Mouse (Mus musculus) thymus, postnatal 0 days (tissue): ENCODE measurements around the gene Rbm18. TPM values are rescaled to one million over a fixed set of nuclear protein-coding genes. Genes with fewer than 3 reads are reported as not detected.

Source experiments
- DNase-seq: peaks from one replicate; pipeline ENCODE4 v3.0.0-alpha.2; 2015; ENCODE audit warnings: low spot score
- polyA plus RNA-seq: library from polyadenylated mRNA; unstranded; fragments of >200 nt; fragmentation: Nextera tagmentation; extraction: Ambion mirVana; gene quantifications from 2 replicates; pipeline ENCODE4 v1.2.1, GENCODE M21; 2015

Gene Rbm18
- polyA plus RNA-seq, 1 experiment from 2014 or later: 51.8 TPM

DNA sequence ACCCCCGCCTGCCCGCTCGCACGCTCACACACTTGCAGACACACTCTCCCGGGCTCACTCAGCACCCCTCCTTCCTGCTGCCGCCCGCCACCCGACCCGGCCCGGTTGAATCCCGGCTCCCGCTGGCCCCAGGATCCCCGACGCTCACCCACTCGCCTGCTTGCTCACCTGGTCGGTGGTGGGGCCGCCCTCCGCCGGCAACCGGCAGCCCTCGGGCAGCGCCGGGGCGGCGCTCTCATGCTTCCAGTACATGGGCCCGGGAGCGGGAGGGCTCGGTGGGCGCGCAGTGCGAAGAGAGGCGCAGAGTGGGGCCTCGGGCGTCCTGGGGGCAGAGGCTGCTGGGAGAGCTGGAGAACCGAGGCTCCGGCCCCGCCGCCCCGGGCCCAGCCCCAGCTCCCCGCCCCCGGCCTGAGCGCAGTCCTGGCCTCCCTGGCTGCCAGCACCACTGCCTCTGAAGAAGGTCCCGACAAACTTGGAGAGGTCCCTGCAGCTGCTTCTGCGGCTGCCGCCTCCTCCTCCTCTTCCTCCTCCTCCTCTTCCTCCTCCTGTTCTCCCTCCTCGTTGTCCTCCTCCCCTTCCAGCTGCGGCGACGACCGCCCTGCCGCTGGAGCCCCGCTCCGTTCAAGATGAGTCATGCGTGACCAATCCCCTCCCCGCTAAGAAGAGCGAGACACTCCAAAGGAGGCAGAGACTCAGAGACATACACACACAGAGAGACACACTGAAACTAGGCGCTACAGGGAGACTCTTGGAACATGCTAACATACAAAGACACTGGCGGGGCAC is 31.4 kb downstream of the Rbm18 start, which contains the start of gene Lhx6:
Lhx6 (minus strand) TSS at position 453 of the 786 bp plus-strand sequence.
- DNase-seq: no peak

DNA sequence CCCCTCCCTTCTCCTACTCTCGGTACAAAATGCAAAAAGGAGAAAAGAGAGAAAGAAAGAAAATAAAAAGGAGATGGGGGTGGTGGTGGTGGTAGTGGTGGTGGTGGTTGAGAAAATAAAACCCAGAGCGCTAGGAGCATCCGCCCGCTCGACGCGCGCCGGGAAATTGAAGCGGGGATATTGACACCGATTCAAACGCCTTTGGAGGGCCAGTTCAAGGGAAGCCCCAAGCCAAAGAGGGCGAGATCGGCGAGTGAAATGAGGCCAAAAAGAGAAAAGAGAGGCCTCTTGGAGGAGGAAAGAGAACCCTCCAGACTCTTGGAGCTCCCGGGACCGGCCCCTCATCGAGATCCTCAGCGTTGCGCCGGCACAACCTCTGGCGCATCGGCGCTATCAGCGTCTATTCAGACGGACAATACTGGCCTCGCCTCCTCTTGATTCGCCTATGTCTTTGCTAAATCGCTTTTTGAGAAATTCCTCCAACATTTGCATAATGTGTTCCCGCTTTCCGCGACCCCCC is 32.1 kb downstream of the Rbm18 start:
- DNase-seq: no peak

DNA sequence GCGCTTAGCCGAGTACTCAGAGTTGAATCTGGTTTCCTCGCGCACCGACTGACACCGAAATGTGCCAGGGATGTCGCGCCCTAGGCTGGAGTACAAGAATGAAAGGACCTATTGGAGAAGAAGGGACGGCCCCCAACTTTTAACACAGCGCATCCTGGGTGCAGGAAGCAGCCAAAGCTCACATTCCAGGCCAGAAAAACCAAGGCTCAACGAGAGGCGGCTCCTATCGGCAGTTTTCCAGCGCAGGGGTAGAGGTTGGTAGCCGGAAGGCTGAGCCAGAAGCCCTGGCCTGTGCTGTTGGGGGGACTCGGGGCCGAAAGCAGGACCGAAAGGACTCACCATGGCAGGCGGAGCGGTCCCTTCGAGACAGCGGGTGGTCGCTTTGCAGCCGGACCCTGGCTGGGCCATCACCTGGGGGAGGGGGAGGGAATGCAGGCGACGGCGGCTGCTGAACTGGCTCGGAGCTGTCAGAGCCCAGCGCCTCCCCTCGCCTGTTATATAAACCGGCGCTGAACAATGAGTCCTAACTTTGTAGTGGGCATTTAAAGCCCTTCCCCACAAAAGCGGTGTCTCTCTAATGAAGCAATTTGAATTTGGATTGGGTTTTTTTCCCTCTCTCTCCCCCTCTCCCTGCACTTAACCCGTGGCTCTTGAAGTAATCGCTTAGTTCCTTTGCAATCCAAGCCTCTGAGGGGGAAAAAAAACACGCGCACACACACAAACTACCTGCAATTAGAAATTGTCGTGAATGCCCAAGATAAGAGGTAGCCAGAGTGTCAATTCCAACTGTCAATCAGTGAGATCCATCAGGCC is 32.8 kb downstream of the Rbm18 start:
- DNase-seq: no peak

DNA sequence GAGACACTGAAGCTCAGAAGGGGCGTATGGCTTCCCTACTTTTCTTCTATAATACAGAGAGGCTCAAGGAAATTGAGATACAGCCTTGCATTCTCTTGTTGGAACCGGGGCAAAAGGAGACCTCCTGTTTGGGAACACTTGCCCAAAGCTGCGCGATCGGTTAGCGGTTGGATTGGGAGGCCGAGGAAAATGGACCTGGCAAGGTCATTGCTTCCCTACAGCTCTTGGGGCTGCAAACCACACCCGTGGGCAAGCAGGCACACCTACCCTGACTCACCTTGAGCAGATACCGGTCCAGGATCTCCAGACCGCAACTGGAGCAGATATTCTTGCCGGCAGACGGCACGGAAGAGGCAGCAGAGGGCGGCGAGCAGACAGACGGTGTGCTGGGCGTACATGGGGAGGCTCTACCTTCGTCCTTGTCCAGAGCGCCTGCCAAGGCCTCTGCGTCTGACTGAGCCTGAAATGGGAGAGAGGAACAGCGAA is 33.5 kb downstream of the Rbm18 start:
- DNase-seq: no peak

DNA sequence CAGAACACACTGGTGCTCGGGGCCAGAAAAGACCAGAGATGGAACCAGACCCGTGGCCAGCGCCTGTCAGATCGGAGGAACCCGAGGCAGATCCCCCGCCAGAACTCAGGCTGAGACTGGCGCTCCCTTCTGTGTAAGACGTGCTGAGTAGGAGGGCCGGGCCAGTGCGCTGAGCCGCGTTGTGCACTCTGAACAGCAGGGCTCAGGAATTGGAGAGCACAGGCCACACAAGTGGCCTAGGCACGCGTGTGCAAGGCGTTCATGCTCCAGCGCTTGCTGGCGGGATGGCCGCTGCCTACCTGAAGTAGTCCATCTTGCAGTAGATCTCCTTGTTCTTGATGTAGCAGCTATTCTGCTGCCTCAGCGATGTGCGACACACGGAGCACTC is 34.0 kb downstream of the Rbm18 start:
- no peak for DNase-seq

DNA sequence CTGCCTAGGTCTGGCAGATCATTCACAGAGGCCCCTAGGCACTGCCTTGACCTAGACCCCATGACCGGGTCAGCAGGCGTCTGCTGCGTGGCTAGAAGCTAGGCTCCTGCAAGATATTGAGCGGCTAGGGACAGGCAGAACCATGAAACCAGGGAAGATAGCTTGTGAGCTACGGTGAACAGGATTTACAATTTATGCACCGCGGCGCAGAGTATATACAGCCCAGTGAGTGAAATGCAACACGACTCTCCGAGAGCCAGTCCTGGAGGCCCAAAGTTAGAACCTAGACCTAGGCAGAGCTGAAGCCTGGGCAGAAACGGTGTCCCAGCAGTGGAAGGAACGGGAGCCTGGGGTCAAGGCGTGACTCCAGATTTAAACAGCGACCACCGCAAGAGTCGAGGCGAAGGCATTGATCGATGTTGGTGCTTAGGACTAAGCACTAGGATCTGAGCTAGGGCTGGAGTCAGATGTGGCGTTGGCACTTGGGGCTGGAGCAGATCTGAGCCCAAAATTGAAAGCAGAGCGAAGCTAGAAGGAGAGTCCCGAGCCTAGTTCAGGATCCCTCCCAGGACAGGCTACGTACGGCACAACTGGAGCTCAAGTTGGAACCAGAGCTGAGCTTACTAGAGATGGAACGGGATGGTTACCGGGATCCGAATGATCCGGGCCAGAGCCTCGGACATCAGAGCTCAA is 34.6 kb downstream of the Rbm18 start:
- DNase-seq: no peak

DNA sequence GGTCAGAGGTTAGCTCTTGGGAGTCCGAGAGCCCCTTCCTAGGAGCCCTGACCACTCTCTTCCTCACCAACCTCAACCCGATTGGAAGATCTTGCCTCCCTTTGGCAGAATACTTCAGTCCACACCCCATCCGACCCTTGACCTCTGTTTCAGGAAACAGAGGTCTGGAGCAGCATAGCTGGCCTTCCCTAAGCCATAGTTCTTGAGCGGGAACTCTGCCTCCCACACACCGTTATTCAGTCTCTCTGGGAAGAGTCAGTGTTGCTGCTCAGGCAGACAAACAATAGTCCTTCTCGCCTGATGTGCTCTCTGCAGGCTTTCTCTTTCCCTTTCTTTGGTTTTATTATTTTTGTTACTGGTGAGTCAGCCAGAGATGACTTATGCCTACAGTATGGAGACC is 36.8 kb downstream of the Rbm18 start:
- DNase-seq: no peak

DNA sequence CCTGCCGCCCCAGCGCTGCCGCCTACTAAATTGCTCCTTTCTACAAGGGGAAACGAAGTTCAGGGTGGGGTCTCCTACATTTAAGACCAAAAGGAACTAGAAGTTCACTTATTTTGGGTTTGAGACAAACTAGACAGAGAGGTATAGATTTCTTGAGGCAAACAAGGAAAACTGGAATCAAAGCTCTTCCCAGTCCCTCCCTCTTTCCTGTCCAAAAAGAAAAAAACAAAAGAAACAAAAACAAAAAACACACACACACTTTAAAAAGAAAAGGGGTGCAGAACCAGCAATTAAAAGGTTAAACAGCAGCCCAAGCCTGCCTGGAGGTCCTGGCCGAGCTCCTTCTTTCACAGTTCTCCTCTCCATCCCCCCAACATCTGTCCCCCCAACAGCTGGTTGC is 38.6 kb downstream of the Rbm18 start:
- no peak for DNase-seq

DNA sequence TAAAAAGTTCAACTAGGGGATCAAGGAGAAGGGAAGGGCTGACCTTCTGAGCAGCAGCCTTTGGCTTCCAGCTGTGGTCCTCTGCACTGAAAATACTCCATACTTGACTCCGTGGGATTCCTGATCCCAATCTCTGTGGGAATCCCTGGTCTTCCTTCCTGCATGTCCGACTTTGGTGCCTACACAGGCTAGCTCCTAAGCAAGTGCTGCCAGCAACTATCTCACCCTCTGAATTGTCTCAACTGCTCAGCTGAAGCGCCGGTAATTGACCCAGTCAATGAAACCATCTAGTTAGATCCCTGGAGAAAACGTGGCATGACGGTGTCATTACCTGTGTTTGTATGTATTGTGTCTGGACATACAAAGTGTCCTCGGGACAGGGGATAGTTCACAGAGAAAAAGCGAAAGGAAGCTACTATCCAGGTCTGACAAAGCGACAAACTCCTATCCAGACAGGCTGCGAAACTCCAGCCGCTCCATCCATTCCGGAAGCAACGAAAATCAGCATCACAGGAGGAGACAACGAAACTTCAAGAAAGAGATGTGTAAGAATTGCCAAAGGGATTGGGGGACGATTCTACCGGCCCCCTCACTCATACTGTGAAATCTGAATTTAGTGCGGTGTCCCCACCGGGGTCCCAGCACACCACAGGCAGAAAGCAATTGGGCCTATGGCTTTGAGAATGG is 39.3 kb downstream of the Rbm18 start:
- DNase-seq: no peak

DNA sequence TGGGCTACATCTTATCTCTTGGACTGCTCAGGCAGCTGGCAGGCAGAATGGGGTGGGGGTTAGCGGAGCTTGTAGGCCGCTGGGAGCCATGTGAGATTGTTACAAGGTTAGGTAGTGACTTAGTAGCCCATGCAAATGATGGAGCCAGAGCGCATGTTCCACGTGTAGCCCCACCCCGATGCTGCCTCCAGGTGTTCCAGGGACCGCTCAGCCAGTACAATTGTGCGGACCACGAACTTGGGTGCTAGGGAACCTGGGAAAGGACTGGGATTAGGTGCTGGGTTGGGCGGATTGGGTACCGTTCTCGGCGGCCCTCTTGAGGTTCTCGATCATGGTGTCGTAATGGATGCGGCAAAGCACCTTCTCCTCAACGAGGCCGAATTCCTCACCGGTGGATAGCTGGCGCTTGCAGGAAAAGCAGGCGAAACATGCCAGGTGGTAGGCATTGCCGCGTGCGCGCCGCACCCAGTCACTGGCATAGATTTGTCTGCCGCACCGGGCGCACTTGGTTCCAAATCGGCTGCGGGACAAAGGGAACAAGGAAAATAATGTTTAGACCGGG is 42.6 kb downstream of the Rbm18 start:
- no peak for DNase-seq

DNA sequence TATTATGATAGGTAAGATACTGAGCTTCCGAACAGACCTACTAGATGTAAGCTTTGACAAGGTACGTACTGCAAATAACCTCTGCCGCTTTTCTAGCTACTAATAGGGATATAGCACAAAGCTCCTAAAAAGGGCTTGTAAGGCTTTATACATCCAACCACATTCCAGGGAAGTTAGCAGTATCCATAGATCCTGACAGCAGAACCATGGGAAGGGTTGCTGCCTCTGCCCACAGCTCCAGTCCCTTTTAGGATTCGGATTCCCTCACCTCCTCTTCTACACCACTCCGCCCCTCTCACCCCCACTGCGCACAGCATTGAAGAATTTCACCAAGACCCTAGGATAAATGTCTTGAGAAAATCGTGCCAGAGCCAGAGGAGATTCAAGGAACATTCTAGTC is 43.3 kb downstream of the Rbm18 start:
- DNase-seq: no peak

DNA sequence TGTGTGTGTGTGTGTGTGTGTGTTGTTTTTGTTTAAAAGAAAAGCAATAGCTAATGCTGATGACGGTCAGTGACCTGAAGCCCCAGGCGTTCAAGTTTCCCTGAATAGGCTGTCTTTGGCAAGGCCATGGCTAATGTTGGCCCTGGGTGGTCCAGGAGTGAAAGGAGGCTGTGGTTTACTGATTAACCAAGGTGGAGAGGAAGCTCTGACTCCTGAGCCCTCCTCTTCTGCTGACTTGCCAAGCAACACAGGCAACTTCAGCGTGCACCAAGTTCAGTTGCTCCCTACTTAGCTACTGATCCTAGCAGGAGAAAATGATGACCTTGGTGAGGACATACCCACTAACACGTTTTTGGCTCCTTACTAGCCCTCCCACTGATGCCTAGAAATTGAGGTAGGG is 43.8 kb downstream of the Rbm18 start:
- DNase-seq: no peak

DNA sequence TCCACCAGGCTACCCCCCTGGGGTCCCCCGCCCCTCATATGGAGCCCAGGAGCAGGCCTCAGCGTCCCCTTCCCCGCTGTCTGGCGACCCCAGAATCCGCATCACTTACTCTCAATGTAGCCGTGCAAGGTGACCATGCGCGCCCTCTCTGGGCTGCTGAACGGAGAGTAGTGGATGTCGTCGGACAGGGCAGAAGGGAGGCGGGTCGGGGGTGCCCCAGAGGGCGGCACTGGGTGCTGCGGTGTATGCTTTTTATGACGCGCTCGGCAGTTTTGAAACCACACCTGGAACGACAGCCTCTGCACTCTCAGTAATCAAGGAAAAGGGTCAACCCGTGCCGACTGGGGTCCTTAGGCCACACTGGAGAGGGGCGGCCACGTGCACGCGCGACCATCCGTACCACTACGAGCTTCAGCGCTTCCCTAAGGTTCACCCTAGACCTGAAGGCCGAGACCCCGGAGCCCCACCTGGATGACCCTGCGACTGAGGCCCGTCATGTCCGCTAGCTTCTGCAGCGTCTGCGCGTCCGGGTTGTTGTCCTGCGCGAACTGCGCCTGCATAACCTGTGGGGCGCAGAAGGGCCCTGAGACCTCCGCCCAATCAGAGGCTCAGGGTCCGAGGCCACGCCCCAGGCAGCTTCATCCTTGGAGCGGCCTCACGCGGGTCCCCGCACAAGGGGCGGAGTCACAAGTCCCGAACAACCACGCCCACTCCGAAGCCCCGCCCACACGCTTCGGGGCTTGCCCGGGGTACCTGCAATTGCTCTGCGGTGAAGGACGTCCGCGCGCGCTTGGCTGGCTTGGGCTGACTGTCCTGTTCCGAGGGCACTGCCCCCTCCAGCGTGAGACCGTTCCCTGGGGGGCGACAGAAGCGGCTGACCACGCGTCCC is 45.5 kb downstream of the Rbm18 start:
- DNase-seq: peak; percentile 52

DNA sequence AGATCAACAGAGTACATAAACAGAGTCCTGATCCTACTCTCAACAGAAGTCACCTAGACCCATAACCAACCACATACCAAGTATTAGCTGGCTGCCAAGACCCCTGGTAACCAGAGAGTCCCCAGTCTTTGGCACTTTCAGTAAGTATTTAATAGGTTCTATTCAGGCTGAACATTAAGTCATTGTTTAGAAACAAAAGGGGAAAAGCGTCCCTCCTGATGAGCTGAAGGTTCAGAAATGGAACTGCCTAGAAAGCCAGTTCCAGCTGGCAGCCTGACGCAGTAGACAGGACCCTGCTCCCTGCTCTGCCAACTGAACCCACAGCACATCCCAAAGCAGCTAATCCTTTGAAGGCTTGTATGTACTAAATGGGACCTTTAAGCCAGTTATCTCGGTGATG is 47.4 kb downstream of the Rbm18 start:
- DNase-seq: no peak

DNA sequence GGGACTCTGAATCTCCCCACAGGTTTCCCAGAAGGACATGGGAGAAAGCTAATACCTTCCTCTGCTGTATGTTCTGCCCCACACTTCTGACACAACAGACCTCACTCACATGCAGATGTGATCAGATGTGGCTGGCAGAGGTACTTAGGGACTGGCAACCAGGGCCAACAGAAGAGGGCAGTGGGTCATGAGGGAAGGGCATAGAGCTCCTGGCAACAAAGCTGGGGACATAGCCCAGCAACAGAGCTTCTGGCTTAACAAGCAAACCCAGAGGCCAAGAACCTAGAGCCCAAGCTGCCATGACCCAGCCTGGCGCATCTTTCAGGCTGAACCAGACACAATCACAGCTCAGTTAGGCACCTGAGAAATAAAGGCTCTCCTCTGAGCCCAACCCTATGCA is 51.5 kb downstream of the Rbm18 start:
- DNase-seq: no peak

DNA sequence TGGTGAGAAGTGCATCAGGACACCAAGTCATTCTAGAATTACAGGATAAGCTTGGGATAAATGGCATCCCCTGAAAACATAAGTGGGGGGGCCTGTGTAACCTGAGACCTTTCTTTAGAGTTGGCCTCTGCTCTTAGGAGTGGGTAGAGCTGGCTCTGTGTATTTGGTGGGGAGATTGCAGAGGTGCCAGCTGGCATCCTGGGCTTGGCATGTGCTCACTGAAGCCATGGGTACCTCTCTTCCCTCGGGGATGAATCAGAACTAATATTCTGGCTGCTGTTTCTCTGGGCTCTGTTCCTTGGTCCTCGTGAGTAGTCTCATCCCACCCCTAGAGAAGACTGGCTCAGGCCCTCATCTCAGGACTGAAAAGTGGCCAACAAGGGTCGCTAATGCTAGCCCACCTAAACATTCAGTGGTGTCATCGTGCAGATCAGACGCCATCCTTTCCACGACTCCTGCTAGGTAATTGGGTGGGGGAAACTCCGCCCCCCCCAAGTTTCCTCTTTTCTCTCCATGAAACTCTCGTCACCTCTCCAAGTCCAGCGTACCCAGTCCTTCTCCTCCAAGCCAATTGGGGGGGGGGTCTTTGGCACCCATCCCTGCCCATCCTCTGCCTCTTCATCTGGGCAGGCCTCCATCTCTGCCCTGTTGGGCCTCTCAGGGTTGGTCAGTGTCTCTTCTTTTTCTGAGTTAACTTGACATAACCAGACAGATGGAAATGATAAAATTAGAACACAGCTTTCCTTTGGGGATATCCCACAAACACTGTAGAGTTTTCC is 53.6 kb downstream of the Rbm18 start:
- DNase-seq: no peak

DNA sequence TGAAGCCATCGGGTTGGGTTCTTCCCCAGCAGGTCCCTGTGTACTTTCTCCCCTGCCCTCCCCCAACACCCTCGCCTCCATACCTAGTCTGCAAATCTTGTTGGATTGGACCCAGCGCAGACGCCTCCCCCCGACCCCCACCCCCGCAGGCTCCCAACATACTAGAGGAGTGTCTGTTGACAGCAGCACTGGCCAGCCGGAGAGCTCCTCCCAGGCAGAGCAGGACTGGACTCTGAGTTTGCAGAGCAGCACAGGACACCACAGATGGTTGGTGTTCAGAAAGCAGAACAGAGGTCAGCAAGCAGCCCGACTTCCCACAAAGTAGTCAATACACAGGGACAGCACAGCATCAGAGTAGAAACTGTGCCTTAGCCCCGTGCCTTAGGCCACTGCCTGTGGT is 55.1 kb downstream of the Rbm18 start:
- no peak for DNase-seq

DNA sequence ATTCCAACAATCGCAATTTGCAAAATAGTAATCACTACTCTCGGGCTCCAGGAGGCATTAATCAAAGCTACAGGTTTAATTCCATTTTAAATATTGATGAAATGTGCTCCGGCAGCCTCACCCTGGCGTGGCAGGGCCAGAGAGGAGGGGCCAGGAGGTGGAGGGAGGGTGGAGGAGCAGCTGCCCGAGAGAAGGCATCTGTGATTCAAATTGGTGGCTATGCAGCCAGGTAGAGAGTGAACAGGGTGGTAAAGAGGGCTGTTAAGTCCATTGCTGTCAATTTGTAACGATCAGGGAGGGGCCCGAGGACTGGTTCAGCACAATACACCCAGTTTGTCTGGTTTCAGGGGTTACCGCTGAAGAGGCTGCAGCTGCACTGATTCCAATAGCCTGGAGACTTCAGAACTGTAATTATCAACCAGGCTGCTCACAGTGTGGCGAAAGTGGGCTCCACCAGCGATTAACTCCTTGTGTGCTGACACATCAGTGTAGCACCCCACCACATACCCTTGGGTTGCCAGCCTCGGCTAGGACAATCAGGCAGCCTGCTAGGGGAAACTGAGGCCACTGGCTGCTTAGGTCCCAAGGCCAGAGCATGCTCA is 59.3 kb downstream of the Rbm18 start:
- DNase-seq: no peak

DNA sequence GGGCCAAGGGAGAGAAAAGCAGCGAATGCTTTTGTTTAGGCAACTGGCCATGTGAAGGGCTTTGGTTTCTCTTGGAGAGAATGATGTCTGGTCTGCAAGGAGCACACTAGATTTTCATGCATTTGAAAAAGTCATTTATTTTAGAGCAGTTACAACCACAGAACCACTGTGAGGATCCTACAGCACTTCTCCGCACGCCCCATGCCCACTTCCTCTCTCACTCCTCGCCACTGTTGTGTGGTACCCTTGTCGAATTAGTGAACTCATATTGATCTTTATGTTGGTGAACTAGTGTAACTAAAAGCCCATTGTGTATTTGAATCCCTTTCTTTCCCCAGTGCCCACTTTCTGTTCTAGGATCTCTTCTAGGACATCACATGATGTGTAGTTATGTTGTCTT is 61.4 kb downstream of the Rbm18 start:
- no peak for DNase-seq
